Comparison of ENCODE assay signal across 18 mouse cellular contexts in the genomic region with DNA sequence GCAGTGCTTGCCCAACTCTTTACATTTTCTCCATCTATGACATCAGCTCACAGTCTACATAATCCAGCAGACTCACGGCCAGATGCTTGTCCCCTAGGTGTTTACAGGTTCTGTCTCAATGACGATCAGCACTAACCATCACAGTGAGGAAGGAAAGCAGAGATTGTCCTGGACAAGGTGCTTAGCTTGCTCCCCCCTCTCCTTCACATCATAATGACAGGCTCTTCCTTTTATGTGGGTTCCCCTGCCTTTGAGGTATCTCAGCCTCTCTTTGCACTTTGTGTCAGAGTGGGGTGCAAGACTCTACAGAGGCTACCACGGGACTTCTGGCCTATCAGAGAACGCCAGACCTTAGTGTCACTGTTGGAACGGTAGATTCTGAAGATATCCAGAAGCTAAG.
A peak's percentile ranks its signal among the peaks of the same experiment; 100 is the strongest.
DNase-seq lines count a peak whose midpoint lies in the region; ATAC-seq lines count a peak whose summit lies in the region.
"Had no signal": no experiment of that assay in that cellular context is flagged by ENCODE, and none has a peak within 500 bp of the region (broad histone marks: within the 10 kb centered on the region; RNA-seq: fewer than 3 reads in every experiment).

No protein-coding gene starts in this region.

- peak; percentile 6 for DNase-seq in CD4-positive, CD25-positive, alpha-beta regulatory T cell, adult 2 months (ENCODE audit: low read depth, low spot score)
- peak; percentile 19 for DNase-seq in thymus, postnatal 0 days (ENCODE audit: low spot score)
- no peak for DNase-seq in thymus, postnatal 10 days (ENCODE audit: low spot score in 2 of 2)
- peak; percentile 19 for DNase-seq in thymus, postnatal 25 days
- no peak for DNase-seq in adrenal gland, adult 8-10 months
- DNase-seq in left cerebral cortex, postnatal 25 days (ENCODE audit: low spot score in 2 of 2): no peak
- DNase-seq: adrenal gland, postnatal 36 days; B cell, adult 2 months; cerebellum, adult 2 months; cerebellum, postnatal 10 days; forebrain, postnatal 0 days; gastrocnemius, postnatal 14 days; heart, adult 2 months; heart, postnatal 14 days had no signal

- intact Hi-C loops in left cerebral cortex, postnatal 25 days (cut with DNase I): no loop called here

- ATAC-seq in CD4-positive, CD25-positive, alpha-beta regulatory T cell, adult 4 months: no peak
- 0 out of 2 replicates have a peak, but pooled peaks have one; percentile 27 for ATAC-seq in megakaryocyte, adult 5-6 weeks (ENCODE audit: poor library complexity, severe bottlenecking)
- ATAC-seq: activated CD4-positive, CD25-positive, alpha-beta regulatory T cell, adult 4 months; forebrain, embryonic 13.5 days; forebrain, postnatal 0 days had no signal

Comparison
In these comparisons a context has a peak if more than half of its experiments do, and no peak if none do; other contexts are left out.
1. DNase-seq: peak in CD4-positive, CD25-positive, alpha-beta regulatory T cell, adult 2 months (single experiment), thymus, postnatal 0 days (single experiment) and thymus, postnatal 25 days (single experiment); none in thymus, postnatal 10 days (0 of 2), adrenal gland, adult 8-10 months (single experiment) and left cerebral cortex, postnatal 25 days (0 of 2).